Mouse (Mus musculus): Measurements from ENCODE around the gene Gjb5.

GRCm38 (mm10) chr4:127328378-127328777 is 29.6 kb downstream of the Gjb5 start:
- no peak for TF ChIP-seq CTCF (conservative IDR thresholded peaks at IDR 0.05; ENCODE audit: low read length)
- TF ChIP-seq NANOG (IDR thresholded peaks at IDR 0.05; ENCODE audit: borderline replicate concordance, low read length): no peak
- no peak for TF ChIP-seq POU5F1 (IDR thresholded peaks at IDR 0.05; ENCODE audit: borderline replicate concordance, low read length)
